Mouse (Mus musculus) stomach, embryonic 16.5 days (tissue): ENCODE results near the gene Hax1. TPM values are rescaled to one million over a fixed set of nuclear protein-coding genes. Genes with fewer than 3 reads are reported as not detected.

ENCODE experiments used
- ATAC-seq: fragments of 200-750 bp; cut with Nextera tagmentation; 2 replicates; pipeline ENCODE4 v1.8.0; 2017; ENCODE audit warnings: moderate number of reproducible peaks, moderate TSS enrichment; ENCODE audit not compliant: insufficient read depth, low FRiP score
- H3K27ac ChIP-seq: fragments of 300-500 bp; sonication (generic); 2 replicates; pipeline ENCODE4 v1.5.1; 2014; ENCODE audit warnings: low read length
- H3K27me3 ChIP-seq: fragments of 300-500 bp; sonication (generic); 2 replicates; pipeline ENCODE4 v1.6.1; 2014; ENCODE audit warnings: low read length, control low read depth, mixed read lengths; ENCODE audit not compliant: control insufficient read depth, insufficient read depth
- H3K36me3 ChIP-seq: fragments of 300-500 bp; sonication (generic); 2 replicates; pipeline ENCODE4 v1.6.1; 2014; ENCODE audit warnings: low read length; ENCODE audit not compliant: control insufficient read depth, insufficient read depth
- H3K4me1 ChIP-seq: fragments of 300-500 bp; sonication (generic); 2 replicates; pipeline ENCODE4 v1.6.1; 2014; ENCODE audit warnings: low read length, control low read depth, mixed read lengths; ENCODE audit not compliant: control insufficient read depth, insufficient read depth
- H3K4me2 ChIP-seq: fragments of 300-500 bp; sonication (generic); 2 replicates; pipeline ENCODE4 v1.6.1; 2014; ENCODE audit warnings: low read depth, low read length, mixed read lengths
- H3K4me3 ChIP-seq: fragments of 300-500 bp; sonication (generic); replicated peaks from 2 replicates; pipeline ENCODE4 v1.5.1; 2014; ENCODE audit warnings: mild to moderate bottlenecking, low read length
- H3K9ac ChIP-seq: fragments of 300-500 bp; sonication (generic); 2 replicates; pipeline ENCODE4 v1.6.1; 2014; ENCODE audit warnings: low read length
- H3K9me3 ChIP-seq: fragments of 300-500 bp; sonication (generic); replicated peaks from 2 replicates; pipeline ENCODE4 v1.6.1; 2016; ENCODE audit warnings: low read length, control low read depth; ENCODE audit not compliant: control insufficient read depth
- WGBS: fragments of 180-500 bp; shearing (Covaris S2); extraction: QIAGEN DNeasy Blood & Tissue Kit; methylation state at CpG from one replicate; pipeline ENCODE4 v1.1.7; 2014; 5-methylcytosine and 5-hydroxymethylcytosine counted together
- polyA plus RNA-seq: library from polyadenylated mRNA; unstranded; fragments of >200 nt; fragmentation: Nextera tagmentation; extraction: Ambion mirVana; gene quantifications from 2 replicates; pipeline ENCODE4 v1.2.1, GENCODE M21; 2015

Gene Hax1
- polyA plus RNA-seq = 126 and 132 TPM in 2 replicates

- Histone ChIP-seq H3K36me3 (peaks cover 12% of the 10 kb centered on the region; the same call in 1 of the 2 replicates), H3K4me2 (peak within 1 kb of the TSS; percentile 91), H3K27me3 (no peaks in the 10 kb centered on the region), H3K27ac (peak within 1 kb of the TSS; percentile 94), H3K9ac (peak within 1 kb of the TSS; percentile 83), H3K9me3 (no peaks in the 10 kb centered on the region), H3K4me3 (peak within 1 kb of the TSS; percentile 79), H3K4me1 (0 out of 2 replicates have a peak, but pooled peaks cover 5% of the 10 kb centered on the region)
- ATAC-seq = peak; percentile 93
- under 1% methylated on average over 26 of the region's 26 CpGs for WGBS
Observed at GRCm38 (mm10) chr3:89998612-89999054, at the start of gene Hax1. Gene Hax1, minus strand, starts transcription at chr3:89998780.

DNA sequence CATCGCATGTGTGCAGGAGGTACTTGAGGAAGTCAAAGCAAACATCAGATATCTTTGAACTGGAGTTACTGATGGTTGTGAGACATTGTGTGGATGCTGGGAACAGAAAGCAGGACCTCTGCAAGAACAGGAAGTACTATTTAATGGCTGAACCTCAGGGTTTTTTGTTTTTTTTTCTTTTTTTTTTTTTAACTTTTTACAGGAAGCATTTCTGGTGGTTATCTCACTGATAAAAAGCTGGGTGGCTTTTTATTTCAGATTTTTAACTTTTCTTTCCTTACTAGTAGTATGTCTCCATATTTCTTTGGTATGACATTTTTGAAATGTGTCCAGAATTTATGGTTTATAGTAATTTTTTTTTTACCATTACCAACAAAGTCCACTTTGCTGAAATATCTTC lies 37.7 kb upstream of the Hax1 start:
- Histone ChIP-seq H3K36me3 (peaks cover 21% of the 10 kb centered on the region), H3K4me1 (no peaks in the 10 kb centered on the region), H3K27ac (no peak overlapping the region), H3K27me3 (no peaks in the 10 kb centered on the region), H3K4me2 (no peak overlapping the region), H3K9me3 (no peaks in the 10 kb centered on the region), H3K4me3 (no peak overlapping the region), H3K9ac (no peak overlapping the region)
- WGBS = 100% methylated on average over 1 of the region's 1 CpGs
- no peak for ATAC-seq

- WGBS = 89% methylated on average over 2 of the region's 2 CpGs
- Histone ChIP-seq H3K36me3 (peaks cover 19% of the 10 kb centered on the region), H3K4me2 (no peak overlapping the region), H3K9me3 (no peaks in the 10 kb centered on the region), H3K27ac (no peak overlapping the region), H3K27me3 (no peaks in the 10 kb centered on the region), H3K4me1 (no peaks in the 10 kb centered on the region), H3K4me3 (no peak overlapping the region), H3K9ac (no peak overlapping the region)
- no peak for ATAC-seq
Observed at GRCm38 (mm10) chr3:90034653-90035052, 36.1 kb upstream of the Hax1 start.

- Histone ChIP-seq H3K36me3 (peaks cover 25% of the 10 kb centered on the region; the same call in 1 of the 2 replicates), H3K27ac (no peak overlapping the region), H3K4me1 (no peaks in the 10 kb centered on the region), H3K9me3 (no peaks in the 10 kb centered on the region), H3K27me3 (no peaks in the 10 kb centered on the region), H3K9ac (no peak overlapping the region), H3K4me3 (no peak overlapping the region), H3K4me2 (no peak overlapping the region)
- no peak for ATAC-seq
- 91% methylated on average over 4 of the region's 4 CpGs for WGBS
Observed at GRCm38 (mm10) chr3:90016626-90017025, 18.0 kb upstream of the Hax1 start.

GRCm38 (mm10) chr3:90010291-90010690 lies 11.7 kb upstream of the Hax1 start:
- peaks cover 39% of the 10 kb centered on the region for H3K36me3 ChIP-seq
- H3K9me3 ChIP-seq = no peaks in the 10 kb centered on the region
- no peaks in the 10 kb centered on the region for H3K27me3 ChIP-seq
- 67% methylated on average over 2 of the region's 2 CpGs for WGBS
- no peak for ATAC-seq
- no peak overlapping the region for H3K9ac ChIP-seq
- no peak overlapping the region for H3K4me2 ChIP-seq
- H3K4me1 ChIP-seq = no peaks in the 10 kb centered on the region
- H3K27ac ChIP-seq = no peak overlapping the region
- H3K4me3 ChIP-seq = no peak overlapping the region

DNA sequence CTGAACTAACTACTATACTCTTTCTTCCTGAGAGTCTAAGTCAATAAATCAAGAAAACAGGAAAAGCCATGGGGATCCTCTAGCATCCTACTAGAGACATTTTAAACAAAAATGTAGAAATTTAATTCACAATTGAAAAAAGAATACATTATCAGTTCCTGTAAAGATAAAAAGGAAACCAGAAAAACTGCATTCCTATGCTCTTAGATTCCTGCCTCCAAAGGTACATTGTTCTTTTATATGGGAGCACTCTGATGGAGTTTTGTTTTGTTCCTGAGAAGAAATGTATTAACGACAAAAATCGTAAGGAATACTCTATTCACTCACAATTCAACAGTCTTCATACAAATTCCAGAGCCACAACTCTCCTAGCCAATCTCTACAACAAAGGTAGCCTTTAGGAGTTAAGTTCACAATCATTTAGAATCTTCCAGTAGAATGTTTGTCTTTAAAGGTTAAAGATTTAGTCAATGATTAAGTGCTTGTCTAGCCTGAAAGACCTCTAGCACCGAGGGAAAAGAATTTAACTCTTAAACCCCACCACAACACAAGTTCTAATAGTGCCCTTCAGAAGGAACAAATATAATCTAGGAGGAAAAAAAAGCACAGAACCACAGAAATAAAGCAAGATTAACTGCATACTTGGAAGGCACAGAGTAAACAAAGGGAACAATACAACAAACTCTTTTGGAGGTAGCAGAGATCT lies 5.7 kb upstream of the Hax1 start:
- Histone ChIP-seq H3K27me3 (no peaks in the 10 kb centered on the region), H3K4me3 (no peak overlapping the region), H3K9ac (no peak overlapping the region), H3K9me3 (no peaks in the 10 kb centered on the region), H3K4me1 (no peaks in the 10 kb centered on the region), H3K36me3 (peaks cover 32% of the 10 kb centered on the region), H3K27ac (no peak overlapping the region), H3K4me2 (no peak overlapping the region)
- ATAC-seq = no peak
- 32% methylated on average over 3 of the region's 3 CpGs for WGBS

DNA sequence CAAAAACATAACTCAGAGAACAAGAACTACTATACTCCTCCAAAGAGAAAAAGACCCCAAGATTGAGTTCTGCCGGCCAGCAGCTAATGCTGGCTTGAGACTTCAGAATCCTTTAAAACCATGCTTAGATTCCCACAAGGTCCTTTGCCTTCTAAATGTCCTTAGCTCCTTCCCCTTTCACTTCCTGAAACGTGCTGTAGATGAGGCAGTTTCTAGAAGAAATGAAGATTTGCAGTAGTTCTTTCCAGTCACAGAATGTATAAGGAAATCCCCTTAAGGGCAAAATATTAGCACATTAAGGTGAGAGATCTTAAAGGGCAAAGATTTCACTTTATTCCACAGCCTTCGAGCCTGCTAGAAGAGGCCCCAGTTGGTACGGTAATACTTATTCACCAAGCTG lies 1.2 kb upstream of the Hax1 start:
- H3K9me3 ChIP-seq = no peaks in the 10 kb centered on the region
- 0 out of 2 replicates have a peak, but pooled peaks cover 12% of the 10 kb centered on the region for H3K36me3 ChIP-seq
- ATAC-seq = no peak
- no peak overlapping the region for H3K4me3 ChIP-seq
- 0 out of 2 replicates have a peak, but pooled peaks cover 5% of the 10 kb centered on the region for H3K4me1 ChIP-seq
- H3K4me2 ChIP-seq = no peak overlapping the region
- WGBS = 83% methylated on average over 4 of the region's 4 CpGs
- H3K27me3 ChIP-seq = no peaks in the 10 kb centered on the region
- H3K27ac ChIP-seq = peak overlapping the region; percentile 94; the same call in 1 of the 2 replicates
- H3K9ac ChIP-seq = 0 out of 2 replicates have a peak overlapping the region, but pooled peaks have one; percentile 83

DNA sequence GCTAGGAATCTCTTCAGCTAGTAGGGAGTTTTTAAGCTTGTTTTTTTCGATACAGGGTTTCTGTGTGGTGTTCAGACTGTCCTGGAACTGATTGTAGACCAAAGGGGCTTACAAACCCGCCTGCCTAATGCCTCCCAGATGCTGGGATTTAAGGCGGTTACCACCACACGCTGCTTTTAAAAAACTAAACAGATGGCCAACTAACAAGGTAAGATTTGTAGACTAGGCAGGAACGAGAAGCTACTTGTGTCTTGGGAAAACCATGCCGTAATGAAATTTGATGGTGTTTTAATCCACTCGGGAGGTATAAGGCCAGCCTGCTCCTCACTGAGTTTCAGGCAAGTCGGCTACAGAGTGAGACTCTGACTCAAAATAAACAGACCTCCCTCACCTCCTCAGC lies 510 bp upstream of the Hax1 start:
- ATAC-seq = no peak; the same call in 1 of the 2 replicates
- H3K4me3 ChIP-seq = peak overlapping the region; percentile 79
- H3K4me1 ChIP-seq = 0 out of 2 replicates have a peak, but pooled peaks cover 5% of the 10 kb centered on the region
- H3K36me3 ChIP-seq = peaks cover 12% of the 10 kb centered on the region; the same call in 1 of the 2 replicates
- peak overlapping the region; percentile 94 for H3K27ac ChIP-seq
- H3K9me3 ChIP-seq = no peaks in the 10 kb centered on the region
- peak overlapping the region; percentile 83 for H3K9ac ChIP-seq
- peak overlapping the region; percentile 71 for H3K4me2 ChIP-seq
- WGBS = 13% methylated on average over 8 of the region's 8 CpGs
- H3K27me3 ChIP-seq = no peaks in the 10 kb centered on the region

DNA sequence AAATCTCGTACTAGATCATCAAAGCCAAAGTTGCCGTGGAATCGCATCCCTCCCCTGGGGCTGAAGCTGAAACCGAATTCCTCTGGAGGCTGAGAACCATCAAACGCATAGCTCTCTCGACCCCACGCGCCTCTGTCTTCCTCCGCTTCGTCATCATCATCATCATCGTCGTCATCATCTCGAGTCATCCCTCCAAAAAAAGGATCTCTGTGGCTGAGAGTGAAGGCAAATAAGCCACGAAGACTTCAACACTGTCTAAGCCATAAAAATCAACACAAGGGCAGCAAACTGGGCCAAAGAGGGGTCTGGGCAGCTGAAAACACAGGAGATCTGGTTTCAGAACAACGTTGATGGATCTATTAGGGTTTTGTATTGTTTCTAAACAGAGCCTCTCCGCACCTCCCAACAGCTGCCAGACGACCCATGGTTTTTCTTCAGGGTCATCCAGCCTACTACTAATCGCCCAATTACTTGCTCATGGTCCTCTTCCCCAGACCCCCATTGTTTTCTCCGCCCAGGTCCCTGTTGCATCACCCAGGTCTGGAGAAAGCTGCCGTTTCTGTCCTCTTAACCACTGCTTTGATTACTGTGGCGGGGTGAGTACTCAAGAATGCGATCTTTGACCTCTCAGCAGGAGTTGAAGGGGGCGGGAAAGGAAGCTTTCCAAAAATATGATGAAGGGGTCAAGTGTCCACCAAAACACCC lies 637 bp downstream of the Hax1 start:
- Histone ChIP-seq H3K9ac (peak overlapping the region; percentile 83), H3K9me3 (no peaks in the 10 kb centered on the region), H3K36me3 (peaks cover 12% of the 10 kb centered on the region; the same call in 1 of the 2 replicates), H3K4me3 (peak overlapping the region; percentile 79), H3K27me3 (no peaks in the 10 kb centered on the region), H3K4me2 (peak overlapping the region; percentile 91), H3K27ac (peak overlapping the region; percentile 94), H3K4me1 (0 out of 2 replicates have a peak, but pooled peaks cover 5% of the 10 kb centered on the region)
- ATAC-seq = peak; percentile 38
- WGBS = 10% methylated on average over 22 of the region's 23 CpGs
